Mouse (Mus musculus) intestine, postnatal 0 days (tissue): ENCODE results near the gene Tbc1d10a. TPM values are rescaled to one million over a fixed set of nuclear protein-coding genes. Genes with fewer than 3 reads are reported as not detected.
A peak's percentile ranks its signal among the peaks of the same experiment; 100 is the strongest.

Experiments used
- ATAC-seq: fragments of 200-750 bp; cut with Nextera tagmentation; 2 replicates; pipeline ENCODE4 v1.8.0; 2017; ENCODE audit warnings: mild to moderate bottlenecking, moderate TSS enrichment, moderate library complexity
- H3K27ac ChIP-seq: fragments of 300-500 bp; sonication (generic); 2 replicates; pipeline ENCODE4 v1.5.1; 2014; ENCODE audit warnings: mild to moderate bottlenecking, low read depth, low read length, moderate library complexity
- H3K27me3 ChIP-seq: fragments of 300-500 bp; sonication (generic); replicated peaks from 2 replicates; pipeline ENCODE4 v1.6.1; 2014; ENCODE audit warnings: low read length, mixed read lengths; ENCODE audit not compliant: control insufficient read depth, insufficient read depth
- H3K36me3 ChIP-seq: fragments of 300-500 bp; sonication (generic); 2 replicates; pipeline ENCODE4 v1.6.1; 2014; ENCODE audit warnings: mild to moderate bottlenecking, moderate library complexity; ENCODE audit not compliant: control insufficient read depth, insufficient read depth
- H3K4me1 ChIP-seq: fragments of 300-500 bp; sonication (generic); replicated peaks from 2 replicates; pipeline ENCODE4 v1.6.1; 2014; ENCODE audit warnings: antibody characterized with exemption, low read length, mixed read lengths; ENCODE audit not compliant: control insufficient read depth, insufficient read depth
- H3K4me2 ChIP-seq: fragments of 300-500 bp; sonication (generic); replicated peaks from 2 replicates; pipeline ENCODE4 v1.6.1; 2014; ENCODE audit warnings: low read depth, mild to moderate bottlenecking, moderate library complexity
- H3K4me3 ChIP-seq: fragments of 300-500 bp; sonication (generic); 2 replicates; pipeline ENCODE4 v1.5.1; 2014; ENCODE audit warnings: low read depth, low read length
- H3K9ac ChIP-seq: fragments of 300-500 bp; sonication (generic); 2 replicates; pipeline ENCODE4 v1.6.1; 2014; ENCODE audit warnings: mild to moderate bottlenecking, low read depth, low read length
- H3K9me3 ChIP-seq: fragments of 300-500 bp; sonication (generic); 2 replicates; pipeline ENCODE4 v1.6.1; 2016; ENCODE audit warnings: mixed run types; ENCODE audit not compliant: control insufficient read depth
- CTCF ChIP-seq: sonication (generic); IDR thresholded peaks from 2 replicates; pipeline ENCODE4 v1.5.1; 2016; ENCODE audit warnings: low read depth, mild to moderate bottlenecking, control low read depth, antibody characterized with exemption, moderate library complexity
- whole genome bisulfite sequencing: fragments of 180-500 bp; shearing (Covaris S2); extraction: QIAGEN DNeasy Blood & Tissue Kit; methylation state at CpG from one replicate; pipeline ENCODE4 v1.1.7; 2014; 5-methylcytosine and 5-hydroxymethylcytosine counted together
- polyA plus RNA-seq: library from polyadenylated mRNA; unstranded; fragments of >200 nt; fragmentation: Nextera tagmentation; extraction: Ambion mirVana; gene quantifications from 2 replicates; pipeline ENCODE4 v1.2.1, GENCODE M21; 2015

The Tbc1d10a gene
- polyA plus RNA-seq, 1 experiment from 2014 or later: 37.2 TPM

DNA sequence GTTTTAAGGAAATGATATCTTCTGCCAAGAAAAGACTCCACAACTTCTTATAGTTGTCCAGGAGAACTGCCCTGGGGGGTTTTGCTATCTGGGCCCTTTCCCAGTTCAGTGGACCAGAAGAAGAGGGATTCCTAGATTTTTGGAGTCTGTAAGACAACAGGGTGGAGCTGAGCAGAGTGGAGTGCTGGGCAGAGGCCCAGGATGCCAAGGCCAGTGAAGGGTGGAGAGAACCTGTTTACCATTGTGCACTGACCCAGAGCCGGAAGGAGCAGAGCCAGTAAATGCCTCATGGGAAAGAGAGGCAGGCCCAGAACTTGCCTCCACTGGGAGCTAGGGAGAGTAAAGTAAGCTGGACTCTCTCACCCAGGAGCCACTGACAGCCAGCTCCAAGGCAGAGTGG lies 11.1 kb downstream of the Tbc1d10a start:
- H3K4me1 ChIP-seq: peaks cover 10% of the 10 kb centered on the region; the same call in 1 of the 2 replicates
- H3K9me3 ChIP-seq: no peaks in the 10 kb centered on the region
- H3K36me3 ChIP-seq: no peaks in the 10 kb centered on the region
- no peak for TF ChIP-seq CTCF
- no peak for ATAC-seq
- no peaks in the 10 kb centered on the region for H3K27me3 ChIP-seq
- H3K4me2 ChIP-seq: no peak overlapping the region
- no peak overlapping the region for H3K4me3 ChIP-seq
- WGBS: 73% methylated on average over 1 of the region's 1 CpGs
- H3K27ac ChIP-seq: peak overlapping the region; percentile 62
- H3K9ac ChIP-seq: no peak overlapping the region

DNA sequence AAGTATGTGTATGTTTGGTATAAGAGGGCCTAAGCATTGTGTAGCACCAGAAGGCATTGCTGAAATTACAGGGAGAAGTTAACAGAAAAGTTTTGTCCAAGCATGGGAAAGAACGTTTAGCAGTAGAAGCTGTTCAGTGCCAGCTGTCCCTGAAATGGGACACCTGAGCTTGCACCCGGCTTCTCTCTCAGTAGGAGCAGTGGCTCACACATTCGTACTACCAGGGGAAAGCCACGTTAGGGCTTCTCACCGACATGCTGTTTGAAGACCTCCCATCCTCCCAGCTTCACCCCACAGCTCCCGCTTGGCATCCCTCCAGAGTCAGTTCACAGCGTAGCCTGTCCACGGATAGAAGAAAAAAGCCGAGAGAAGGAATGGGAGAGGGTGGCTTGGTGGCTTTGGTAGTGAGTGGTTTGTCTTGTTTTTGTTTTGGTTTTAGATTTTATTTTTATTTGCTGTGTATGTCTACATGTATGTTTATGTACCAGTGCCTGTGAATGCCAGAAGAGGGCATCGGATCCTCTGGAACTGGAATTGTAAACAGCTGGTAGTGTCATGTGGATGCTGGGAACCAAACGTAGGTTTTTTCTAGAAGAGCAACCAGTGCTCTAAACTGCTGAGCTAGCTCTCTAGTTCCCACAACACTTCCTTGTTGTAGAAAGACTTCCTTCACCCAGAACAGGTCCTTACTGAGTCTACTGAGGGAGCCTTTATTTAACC lies 15.6 kb downstream of the Tbc1d10a start:
- Histone ChIP-seq H3K27ac (peak overlapping the region; percentile 15), H3K4me3 (no peak overlapping the region), H3K36me3 (peaks cover 14% of the 10 kb centered on the region; the same call in 1 of the 2 replicates), H3K4me2 (no peak overlapping the region), H3K9me3 (no peaks in the 10 kb centered on the region), H3K27me3 (no peaks in the 10 kb centered on the region), H3K4me1 (peaks cover 3% of the 10 kb centered on the region; the same call in 1 of the 2 replicates), H3K9ac (no peak overlapping the region)
- TF ChIP-seq CTCF: peak; percentile 32
- no peak for ATAC-seq
- 65% methylated on average over 11 of the region's 11 CpGs for WGBS

DNA sequence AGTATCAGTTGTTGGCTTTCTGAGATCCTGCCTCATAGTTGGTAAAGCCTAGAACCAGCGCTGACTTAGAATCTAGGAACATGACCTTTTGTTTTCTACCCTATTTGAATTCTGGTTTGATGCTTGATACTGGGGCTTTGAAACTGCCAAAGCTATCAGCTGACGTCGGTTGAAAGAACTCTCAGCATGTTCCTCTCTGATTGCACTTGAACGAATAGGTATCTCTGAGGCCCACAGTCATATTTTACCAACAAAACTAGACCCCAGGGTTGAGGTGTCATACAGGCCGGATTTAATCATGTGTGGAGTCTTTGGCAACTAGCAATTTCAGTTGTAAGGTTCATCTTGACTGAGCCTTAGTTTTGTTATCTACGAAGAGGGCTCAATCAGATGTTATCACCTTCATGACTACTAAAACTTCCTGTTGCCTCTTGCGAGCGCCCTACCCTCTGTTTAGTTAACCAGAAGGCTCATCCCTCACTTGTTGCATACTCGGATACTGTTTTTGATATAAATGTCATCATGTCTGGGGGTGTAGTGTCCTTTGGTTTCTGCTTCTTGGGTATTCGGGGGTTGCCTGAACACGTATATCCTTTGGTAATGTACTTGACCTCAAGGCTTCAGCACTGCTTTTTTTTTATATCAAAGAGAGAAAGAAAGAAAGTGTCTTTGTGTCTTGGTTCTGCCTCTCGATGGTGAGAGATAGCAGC lies 16.6 kb downstream of the Tbc1d10a start:
- Histone ChIP-seq H3K4me3 (no peak overlapping the region), H3K9me3 (no peaks in the 10 kb centered on the region), H3K36me3 (peaks cover 24% of the 10 kb centered on the region), H3K9ac (no peak overlapping the region), H3K4me1 (peaks cover 3% of the 10 kb centered on the region; the same call in 1 of the 2 replicates), H3K27ac (peak overlapping the region; percentile 15), H3K27me3 (no peaks in the 10 kb centered on the region), H3K4me2 (peak overlapping the region; percentile 4)
- 44% methylated on average over 12 of the region's 12 CpGs for WGBS
- no peak for TF ChIP-seq CTCF
- ATAC-seq: no peak

GRCm38 (mm10) chr11:4203705-4204074 lies 17.1 kb downstream of the Tbc1d10a start:
- ATAC-seq: peak; percentile 87
- WGBS: 11% methylated on average over 2 of the region's 2 CpGs
- peak overlapping the region; percentile 70 for H3K27ac ChIP-seq

GRCm38 (mm10) chr11:4205097-4205655 lies 18.6 kb downstream of the Tbc1d10a start:
- Histone ChIP-seq H3K36me3 (peaks cover 44% of the 10 kb centered on the region), H3K4me3 (no peak overlapping the region), H3K27ac (no peak overlapping the region), H3K9ac (no peak overlapping the region), H3K27me3 (no peaks in the 10 kb centered on the region), H3K4me1 (peaks cover 3% of the 10 kb centered on the region; the same call in 1 of the 2 replicates), H3K9me3 (no peaks in the 10 kb centered on the region), H3K4me2 (no peak overlapping the region)
- no peak for ATAC-seq
- TF ChIP-seq CTCF: no peak
- WGBS: 80% methylated on average over 5 of the region's 5 CpGs

More at GRCm38 (mm10) chr11:4203705-4204074, 17.1 kb downstream of the Tbc1d10a start:
- Histone ChIP-seq H3K4me1 (peaks cover 3% of the 10 kb centered on the region; the same call in 1 of the 2 replicates), H3K4me2 (peak overlapping the region; percentile 4), H3K4me3 (no peak overlapping the region), H3K27me3 (no peaks in the 10 kb centered on the region), H3K9ac (no peak overlapping the region), H3K9me3 (no peaks in the 10 kb centered on the region), H3K36me3 (peaks cover 29% of the 10 kb centered on the region)
- TF ChIP-seq CTCF: no peak

DNA sequence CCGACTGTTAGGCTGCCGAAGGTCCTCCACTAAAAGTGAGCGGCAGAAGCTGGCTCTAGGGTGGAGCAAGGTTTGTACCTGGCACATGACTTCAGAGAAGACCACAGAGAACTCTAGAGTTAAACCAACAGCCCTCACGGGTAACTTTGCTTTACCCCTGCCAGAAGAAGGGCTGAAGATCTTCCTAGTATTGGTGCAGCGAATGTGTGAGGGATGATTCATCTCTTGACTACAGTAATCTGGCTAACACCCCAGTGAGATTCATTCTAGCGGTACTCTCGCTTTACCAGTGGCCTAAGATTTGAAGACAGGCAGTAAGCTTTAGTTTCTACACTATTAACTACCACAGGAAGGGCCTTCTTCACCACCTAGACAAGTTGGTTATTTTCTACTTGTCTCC lies 19.4 kb downstream of the Tbc1d10a start:
- Histone ChIP-seq H3K4me2 (no peak overlapping the region), H3K4me1 (peaks cover 3% of the 10 kb centered on the region; the same call in 1 of the 2 replicates)
- 84% methylated on average over 7 of the region's 7 CpGs for WGBS

More for the DNA sequence above, 19.4 kb downstream of the Tbc1d10a start:
- Histone ChIP-seq H3K4me3 (no peak overlapping the region), H3K27me3 (no peaks in the 10 kb centered on the region), H3K9ac (no peak overlapping the region), H3K27ac (no peak overlapping the region), H3K9me3 (no peaks in the 10 kb centered on the region), H3K36me3 (peaks cover 51% of the 10 kb centered on the region)
- ATAC-seq: no peak
- no peak for TF ChIP-seq CTCF
